ENCODE assay signal across 8 mouse cellular contexts in genomic region chr12:16999739-17000497, GRCm38 (mm10). TPM values are rescaled to one million over a fixed set of nuclear protein-coding genes. Genes with fewer than 3 reads are reported as not detected.
DNase-seq lines count a peak whose midpoint lies in the region; ATAC-seq lines count a peak whose summit lies in the region.

TSS of gene Pqlc3 (minus strand) at chr12:17000408.

- intact Hi-C loops in gastrocnemius, postnatal 14 days (cut with DNase I; ENCODE audit: low total_unique reads): no loop called here

- peak; percentile 88 for ATAC-seq in megakaryocyte progenitor cell, adult 5-6 weeks (replicated peaks; ENCODE audit: poor library complexity)

- DNase-seq in ZHBTc4 (ENCODE audit: low read depth, low spot score): peak; percentile 98
- peak; percentile 83 for DNase-seq in embryo, embryonic 10 days (ENCODE audit: low spot score)
- DNase-seq in gastrocnemius, postnatal 14 days: peak; percentile 89
- peak; percentile 95 for DNase-seq in induced T-regulatory cell, adult 2 months (ENCODE audit: low read depth)
- peak; percentile 30 to 71 for DNase-seq in left cerebral cortex, adult 9 months (ENCODE audit: low spot score in 2 of 2)
- peak; percentile 81 for DNase-seq in right cerebral cortex, postnatal 25 days
- peak; percentile 84 to 87 for DNase-seq in urinary bladder, postnatal 36 days (ENCODE audit: low spot score in 2 of 2)

RNA-seq across cellular contexts. Expression of gene Pqlc3, which starts in this region (rescaled TPM):
- 1 to 10 TPM; 1.8 TPM for total RNA-seq in gastrocnemius, postnatal 14 days (2021)
- total RNA-seq in megakaryocyte progenitor cell, adult 5-6 weeks (2015): 39.9 and 50.4 TPM in 2 replicates
- 19.5 and 21.0 TPM in 2 replicates for total RNA-seq in megakaryocyte progenitor cell, adult 5-6 weeks (2017)

Comparison
In these comparisons a context has a peak if more than half of its experiments do, and no peak if none do; other contexts are left out.
1. Peak in every context shown above with its lines: DNase-seq and ATAC-seq.
2. RNA of gene Pqlc3 (total RNA-seq): 19.5 to 50.4 TPM in megakaryocyte progenitor cell, adult 5-6 weeks; 1.8 TPM in gastrocnemius, postnatal 14 days; every median in the first group is over 4 times any median in the second.